Comparison of ENCODE assay signal across 15 mouse cellular contexts in genomic region chr13:45632133-45632532, GRCm38 (mm10).
A peak's percentile ranks its signal among the peaks of the same experiment; 100 is the strongest.
DNase-seq lines count a peak whose midpoint lies in the region; ATAC-seq and TF ChIP-seq lines count a peak whose summit lies in the region.
"Had no signal": no experiment of that assay in that cellular context is flagged by ENCODE, and none has a peak within 500 bp of the region (broad histone marks: within the 10 kb centered on the region; RNA-seq: fewer than 3 reads in every experiment).

No protein-coding gene starts in this region.

- DNase-seq in frontal cortex, postnatal 36 days (ENCODE audit: low spot score in 2 of 2): no peak
- no peak for DNase-seq in liver, adult 2 months (ENCODE audit: extremely low read depth, low read depth, low spot score)
- DNase-seq in MEL (ENCODE audit: low read depth, low spot score): no peak
- DNase-seq in layer of hippocampus, postnatal 25 days (ENCODE audit: extremely low spot score in 1 of 2, low spot score in 1 of 2): no peak
- DNase-seq in right cerebral cortex, postnatal 14 days: no peak
- DNase-seq: heart, adult 11 months; kidney, adult 11 months; thymus, adult 2 months had no signal

- 0 out of 2 replicates have a peak, but pooled peaks have one; percentile 16 for ATAC-seq in frontal cortex, adult (ENCODE audit: low TSS enrichment)
- ATAC-seq in liver, embryonic 12.5 days: no peak
- ATAC-seq: activated CD4-positive, CD25-positive, alpha-beta regulatory T cell, adult 4 months had no signal

- no peaks in the 10 kb centered on the region for H3K9me3 ChIP-seq in liver, embryonic 12.5 days (replicated peaks)
- H3K9me3 ChIP-seq in E14TG2a.4 (ENCODE audit: low read length) (no peaks in the 10 kb centered on the region), MEL (replicated peaks; ENCODE audit: insufficient read depth, low read length) (no peaks in the 10 kb centered on the region)
- H3K9me3 ChIP-seq: limb, embryonic 10.5 days; midbrain, embryonic 10.5 days had no signal

- WGBS in liver, adult 2 months: 87% methylated on average over 3 of the region's 3 CpGs
- 64% methylated on average over 3 of the region's 3 CpGs for WGBS in liver, embryonic 12.5 days (ENCODE audit: insufficient replicate concordance)

- no peaks in the 10 kb centered on the region; the same call in 1 of the 2 replicates for H3K36me3 ChIP-seq in liver, adult 2 months (ENCODE audit: control insufficient read depth, insufficient read depth, low read length)
- H3K36me3 ChIP-seq in liver, embryonic 12.5 days: no peaks in the 10 kb centered on the region
- H3K36me3 ChIP-seq in E14TG2a.4 (ENCODE audit: insufficient read depth, low read length) (no peaks in the 10 kb centered on the region), MEL (ENCODE audit: control insufficient read depth in 1 of 2, insufficient read depth in 2 of 2, low read length in 2 of 2) (peaks cover 0 to 7% of the 10 kb centered on the region in 2 experiments; a peak in 2 of 4 replicates)
- H3K36me3 ChIP-seq: limb, embryonic 10.5 days; midbrain, embryonic 10.5 days had no signal

- H3K4me2 ChIP-seq in liver, embryonic 12.5 days: no peak overlapping the region

- TF ChIP-seq POLR2A in liver, adult 2 months (IDR thresholded peaks at IDR 0.05; ENCODE audit: extremely low read depth, insufficient read depth, low read length): no peak
- no peak for TF ChIP-seq POLR2A in MEL (IDR thresholded peaks at IDR 0.05; ENCODE audit: control insufficient read depth in 1 of 2, insufficient read depth in 1 of 2, low read depth in 1 of 2, low read length in 2 of 2, poor library complexity in 1 of 2)

- TF ChIP-seq EP300 in MEL (IDR thresholded peaks at IDR 0.05; ENCODE audit: low read depth in 1 of 2, low read length in 2 of 2): no peak

- H3K4me3 ChIP-seq in liver, adult 2 months (ENCODE audit: insufficient read depth, low read depth, low read length): no peak overlapping the region
- H3K4me3 ChIP-seq in liver, embryonic 12.5 days: no peak overlapping the region
- H3K4me3 ChIP-seq in E14TG2a.4 (replicated peaks; ENCODE audit: low read length) (no peak overlapping the region), MEL (ENCODE audit: control insufficient read depth in 1 of 2, insufficient read depth in 1 of 2, low read depth in 2 of 2, low read length in 2 of 2) (no peak overlapping the region)
- H3K4me3 ChIP-seq: erythroblast, embryonic 14.5 days; limb, embryonic 10.5 days; midbrain, embryonic 10.5 days had no signal

- TF ChIP-seq CTCF in liver, adult 2 months (IDR thresholded peaks at IDR 0.05; ENCODE audit: low read depth, low read length): peak; percentile 28; the same call in 1 of the 2 replicates
- TF ChIP-seq CTCF in E14TG2a.4 (conservative IDR thresholded peaks at IDR 0.05; ENCODE audit: low read length) (peak; percentile 59), MEL (IDR thresholded peaks at IDR 0.05 in 2 of 3, conservative IDR thresholded peaks at IDR 0.05 in 1 of 3; ENCODE audit: control insufficient read depth in 1 of 3, insufficient read depth in 1 of 3, low read depth in 2 of 3, low read length in 3 of 3, poor library complexity in 1 of 3, severe bottlenecking in 1 of 3) (peak; percentile 39 to 56 (median 48); a peak in 5 of 6 replicates)

- no peak overlapping the region for H3K9ac ChIP-seq in liver, adult 2 months (ENCODE audit: low read depth, low read length)
- no peak overlapping the region for H3K9ac ChIP-seq in liver, embryonic 12.5 days
- no peak overlapping the region for H3K9ac ChIP-seq in MEL (ENCODE audit: control insufficient read depth, low read depth, low read length, poor library complexity, severe bottlenecking)

- peak; percentile 27 for TF ChIP-seq RAD21 in MEL (IDR thresholded peaks at IDR 0.05; ENCODE audit: low read depth, low read length)

- H3K27me3 ChIP-seq in liver, adult 2 months (ENCODE audit: control insufficient read depth, insufficient read depth, low read length): no peaks in the 10 kb centered on the region
- no peaks in the 10 kb centered on the region for H3K27me3 ChIP-seq in liver, embryonic 12.5 days (replicated peaks)
- H3K27me3 ChIP-seq in E14TG2a.4 (ENCODE audit: insufficient read depth, low read length): no peaks in the 10 kb centered on the region
- H3K27me3 ChIP-seq in MEL (ENCODE audit: control insufficient read depth in 1 of 2, insufficient read depth in 2 of 2, low read length in 2 of 2): no peaks in the 10 kb centered on the region

- H3K79me2 ChIP-seq in liver, adult 2 months (ENCODE audit: control insufficient read depth, insufficient read depth, low read length): peaks cover 7% of the 10 kb centered on the region; the same call in 1 of the 2 replicates
- H3K79me2 ChIP-seq in MEL (ENCODE audit: control insufficient read depth, insufficient read depth, low read length, poor library complexity): no peaks in the 10 kb centered on the region

- H3K4me1 ChIP-seq in liver, adult 2 months (ENCODE audit: control insufficient read depth, insufficient read depth, low read length): peaks cover 9% of the 10 kb centered on the region
- H3K4me1 ChIP-seq in liver, embryonic 12.5 days: peaks cover 7% of the 10 kb centered on the region
- H3K4me1 ChIP-seq in E14TG2a.4 (replicated peaks; ENCODE audit: low read depth, low read length) (no peaks in the 10 kb centered on the region), MEL (ENCODE audit: control insufficient read depth in 1 of 2, insufficient read depth in 2 of 2, low read length in 2 of 2) (peaks cover 0 to 13% of the 10 kb centered on the region in 2 experiments; a peak in 2 of 4 replicates)
- H3K4me1 ChIP-seq: midbrain, embryonic 10.5 days had no signal

- no peak overlapping the region for H3K27ac ChIP-seq in liver, adult 2 months (replicated peaks; ENCODE audit: insufficient read depth, low read depth, low read length)
- no peak overlapping the region for H3K27ac ChIP-seq in liver, embryonic 12.5 days
- no peak overlapping the region for H3K27ac ChIP-seq in MEL (ENCODE audit: control insufficient read depth, low read depth, low read length)
- H3K27ac ChIP-seq: limb, embryonic 10.5 days; midbrain, embryonic 10.5 days had no signal

TF ChIP-seq in MEL, 35 proteins besides CTCF, POLR2A, EP300 and RAD21:
- TF ChIP-seq UBTF (IDR thresholded peaks at IDR 0.05; ENCODE audit: borderline replicate concordance, insufficient read depth, low read depth, low read length) (no peak), BHLHE40 (IDR thresholded peaks at IDR 0.05; ENCODE audit: borderline replicate concordance, low read depth, low read length) (no peak), USF1 (IDR thresholded peaks at IDR 0.05; ENCODE audit: low read depth, low read length) (no peak), POLR2AphosphoS2 (IDR thresholded peaks at IDR 0.05; ENCODE audit: low read length) (no peak), TBP (IDR thresholded peaks at IDR 0.05; ENCODE audit: low read depth, low read length) (no peak)
